Mouse (Mus musculus): ENCODE data around the gene Wwox.

Wwox gene

GRCm38 (mm10) chr8:114439334-114440204, at the start of gene Wwox:
Gene Wwox (plus strand): TSS chr8:114439655.
- peak; percentile 100 for DNase-seq

- DNase-seq, result no peak
These were observed 48.8 kb upstream of the Wwox start for GRCm38 (mm10) chr8:114390465-114391254.

GRCm38 (mm10) chr8:114398326-114398725, 41.1 kb upstream of the Wwox start:
- no peak for DNase-seq

- no peak for DNase-seq
These were observed 40.2 kb upstream of the Wwox start for GRCm38 (mm10) chr8:114399273-114399672.

- DNase-seq, result no peak
These were observed 37.8 kb upstream of the Wwox start for GRCm38 (mm10) chr8:114401679-114402078.

GRCm38 (mm10) chr8:114411421-114411820, 28.0 kb upstream of the Wwox start:
- DNase-seq, result no peak

GRCm38 (mm10) chr8:114417786-114418185, 21.7 kb upstream of the Wwox start, which contains the start of gene Clec3a:
Gene Clec3a (plus strand): TSS chr8:114418086.
- DNase-seq, result no peak

- DNase-seq, result no peak
These were observed 21.0 kb upstream of the Wwox start for GRCm38 (mm10) chr8:114418486-114418885.

GRCm38 (mm10) chr8:114418904-114419303, 20.6 kb upstream of the Wwox start:
- no peak for DNase-seq

GRCm38 (mm10) chr8:114421544-114421943, 17.9 kb upstream of the Wwox start:
- peak; percentile 33 for DNase-seq

GRCm38 (mm10) chr8:114438236-114438635, 1.2 kb upstream of the Wwox start:
- DNase-seq, result peak; percentile 34

GRCm38 (mm10) chr8:114440205-114440589, 742 bp downstream of the Wwox start:
- DNase-seq, result no peak

- no peak for DNase-seq
These were observed 2.2 kb downstream of the Wwox start for GRCm38 (mm10) chr8:114441616-114442015.

- no peak for DNase-seq
These were observed 7.4 kb downstream of the Wwox start for GRCm38 (mm10) chr8:114446884-114447283.

- no peak for DNase-seq
These were observed 12.8 kb downstream of the Wwox start for GRCm38 (mm10) chr8:114452278-114452677.

- peak; percentile 37 for DNase-seq
These were observed 13.3 kb downstream of the Wwox start for GRCm38 (mm10) chr8:114452781-114453221.

GRCm38 (mm10) chr8:114455302-114455701, 15.8 kb downstream of the Wwox start:
- no peak for DNase-seq

GRCm38 (mm10) chr8:114455953-114456352, 16.5 kb downstream of the Wwox start:
- no peak for DNase-seq

- no peak for DNase-seq
These were observed 18.8 kb downstream of the Wwox start for GRCm38 (mm10) chr8:114458113-114458784.

- no peak for DNase-seq
These were observed 21.1 kb downstream of the Wwox start for GRCm38 (mm10) chr8:114460600-114460999.

GRCm38 (mm10) chr8:114462591-114462990, 23.1 kb downstream of the Wwox start:
- peak; percentile 52 for DNase-seq

- no peak for DNase-seq
These were observed 23.9 kb downstream of the Wwox start for GRCm38 (mm10) chr8:114463305-114463704.
